Mouse (Mus musculus): ENCODE measurements at regions not wholly inside any gene's neighbourhood (a gene's known extent, or its start where the extent isn't known, plus 50 kb on each side); places are given as distances from the start of the nearest gene placed in this dataset.

DNA sequence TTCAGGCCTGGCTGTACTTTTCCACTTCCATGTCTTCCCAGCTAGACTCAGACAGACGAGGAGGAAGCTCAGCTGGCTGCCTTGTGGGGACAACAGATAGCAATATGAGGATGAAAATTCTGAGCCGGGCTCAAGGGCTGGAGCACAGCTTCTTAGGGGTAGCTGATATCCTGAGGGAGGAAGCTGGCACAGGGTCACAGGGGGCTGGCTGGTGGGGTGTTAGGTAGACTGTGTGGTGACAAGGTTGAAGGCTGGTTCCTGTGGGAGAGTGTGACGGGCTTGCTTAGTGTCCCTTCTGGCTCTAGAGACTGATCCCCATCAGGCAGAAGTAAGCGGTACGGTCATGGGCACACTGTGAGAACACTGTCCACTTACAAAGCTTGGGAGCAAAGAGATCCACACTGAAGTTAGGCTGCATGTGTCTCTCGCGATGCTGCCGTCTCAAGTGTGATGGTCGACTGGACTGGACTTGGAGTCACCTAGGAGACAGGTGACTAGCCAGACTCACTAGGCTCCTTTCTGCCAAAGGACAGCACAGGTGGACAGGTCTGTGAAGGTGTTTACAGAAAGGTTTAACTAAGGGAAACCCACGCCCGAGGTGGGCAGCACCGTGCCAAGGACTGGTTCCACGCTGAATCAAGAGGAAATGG is 111.1 kb upstream of the S1pr3 start:
- no peak for DNase-seq (ENCODE audit: extremely low spot score, low spot score)

DNA sequence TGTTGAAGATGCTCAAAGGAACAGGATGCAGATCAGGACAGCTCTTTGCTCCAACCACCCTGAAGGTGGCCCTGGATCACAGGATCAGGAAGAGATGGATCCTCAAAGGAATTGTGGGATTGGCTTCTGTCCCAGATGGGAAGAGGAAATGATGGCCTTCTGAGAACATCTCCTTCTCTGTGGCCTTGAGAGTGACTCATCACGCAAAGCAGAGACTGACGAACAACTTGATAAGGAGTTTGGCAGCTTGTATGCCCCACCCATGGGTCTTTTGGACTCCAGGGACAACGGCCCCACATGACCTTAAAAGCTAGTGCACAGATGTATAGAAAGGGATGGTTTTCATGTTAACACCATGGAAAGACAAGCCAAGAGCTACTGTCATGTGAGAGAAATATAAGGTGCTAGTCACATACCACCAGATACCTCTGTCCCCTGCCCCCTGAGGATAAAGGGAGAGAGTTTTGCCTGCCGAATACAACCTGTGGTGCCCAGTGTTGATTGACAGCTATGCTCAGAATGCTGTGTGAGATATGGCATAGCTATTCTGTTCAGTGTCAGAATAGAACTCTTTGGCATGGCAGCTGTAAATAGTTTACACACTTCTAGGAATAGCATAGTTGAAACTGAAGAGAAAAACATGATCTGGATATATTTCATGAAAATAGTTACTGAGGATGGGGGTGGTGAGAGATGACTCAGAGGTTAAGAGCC is 109.2 kb upstream of the S1pr3 start:
- no peak for DNase-seq (ENCODE audit: extremely low spot score, low spot score)

DNA sequence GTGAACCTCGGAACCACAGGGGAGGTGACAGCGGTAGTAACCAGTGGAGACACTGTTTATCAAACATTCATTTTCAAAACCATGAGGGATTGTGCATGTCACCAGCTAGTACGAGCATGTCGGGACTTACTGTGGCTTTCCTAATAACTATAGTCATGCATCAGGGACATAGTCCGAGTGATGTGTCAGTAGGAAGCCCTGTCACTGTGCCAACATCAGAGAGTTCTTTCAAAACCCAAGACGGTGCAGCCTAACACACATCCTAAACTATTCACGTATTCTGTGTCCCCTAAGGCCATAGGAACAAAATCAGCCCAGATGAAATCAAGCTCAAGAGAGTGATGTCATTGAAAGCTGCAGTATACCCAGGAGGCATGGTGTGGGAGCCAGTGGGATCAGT is 107.0 kb upstream of the S1pr3 start:
- DNase-seq (ENCODE audit: extremely low spot score, low spot score): no peak

DNA sequence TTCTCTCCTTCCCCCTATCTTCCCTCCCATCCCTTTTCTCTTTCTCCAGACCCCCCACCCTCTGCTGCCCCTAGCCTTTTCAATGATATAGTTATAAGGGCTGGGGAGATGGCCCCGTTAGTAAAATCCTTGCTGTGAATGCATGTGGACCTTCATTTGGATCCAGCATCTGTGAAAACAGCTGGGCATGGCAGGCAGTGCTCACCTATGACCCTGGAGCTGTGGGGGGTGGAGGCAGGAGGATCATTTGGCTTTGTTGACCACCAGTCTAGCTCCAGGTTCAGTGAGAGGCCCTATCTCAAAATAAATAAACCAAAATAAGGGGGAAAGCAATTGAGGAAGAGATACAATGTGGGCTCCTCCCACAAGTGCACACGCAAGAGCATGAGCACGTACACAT is 105.3 kb upstream of the S1pr3 start:
- no peak for DNase-seq (ENCODE audit: extremely low spot score, low spot score)

DNA sequence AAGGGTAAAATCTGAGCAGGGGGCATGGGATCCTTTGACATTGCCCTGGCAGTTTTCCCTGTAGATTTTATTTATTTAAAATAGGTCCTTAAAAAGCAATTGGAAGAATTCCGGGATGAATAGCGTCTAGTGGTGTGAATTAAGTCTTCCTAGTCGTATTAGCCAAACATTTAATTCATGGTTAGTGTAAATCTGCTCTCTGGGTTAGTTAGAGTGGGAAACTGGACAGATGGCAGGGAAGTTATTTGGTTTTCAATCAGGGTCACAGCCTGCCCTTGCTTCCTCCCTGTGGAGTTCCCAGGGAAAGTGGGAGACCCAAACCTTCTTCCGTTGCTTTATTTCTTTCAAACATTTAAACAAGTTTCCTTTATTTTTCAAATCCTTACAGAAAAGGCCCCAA is 103.8 kb upstream of the S1pr3 start:
- DNase-seq (ENCODE audit: extremely low spot score, low spot score): no peak

DNA sequence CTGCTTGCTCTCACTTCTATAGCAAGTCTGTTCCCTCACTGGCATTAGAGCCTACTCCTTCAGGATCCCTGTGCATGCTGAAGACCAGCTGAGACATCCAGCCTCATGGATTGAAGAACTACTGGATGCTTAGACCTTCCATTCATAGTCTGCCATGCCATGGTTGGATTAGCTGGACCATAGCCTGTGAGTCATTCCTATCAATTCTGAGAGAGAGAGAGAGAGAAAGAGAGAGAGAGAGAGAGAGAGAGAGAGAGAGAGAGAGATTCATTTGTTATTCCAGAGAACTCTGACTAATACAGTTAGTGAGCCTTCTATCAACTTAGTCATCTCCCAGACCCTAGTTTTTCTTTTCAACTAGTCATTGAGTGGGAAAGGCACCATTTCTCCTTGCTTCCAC is 99.0 kb upstream of the S1pr3 start:
- DNase-seq (ENCODE audit: extremely low spot score, low spot score): no peak

DNA sequence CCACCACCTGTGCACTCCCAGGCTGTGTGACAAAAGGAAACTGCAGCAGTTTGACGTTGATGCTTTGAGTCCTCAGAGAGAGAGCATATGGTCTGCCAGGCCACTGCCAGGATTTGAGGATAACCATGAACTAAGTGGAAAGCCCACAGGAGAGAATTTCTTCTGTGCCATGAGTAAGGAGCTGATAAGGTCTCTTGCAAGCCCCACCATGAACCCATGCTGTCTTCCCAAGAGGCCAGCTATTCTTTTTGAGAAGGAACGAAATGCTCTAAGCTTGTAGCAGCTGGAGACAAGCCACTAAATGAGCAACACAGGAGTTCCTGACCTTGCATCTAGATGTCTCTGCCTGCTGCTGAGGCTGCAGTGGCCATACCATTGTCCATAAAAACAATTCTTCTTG is 98.4 kb upstream of the S1pr3 start:
- DNase-seq (ENCODE audit: extremely low spot score, low spot score): no peak

DNA sequence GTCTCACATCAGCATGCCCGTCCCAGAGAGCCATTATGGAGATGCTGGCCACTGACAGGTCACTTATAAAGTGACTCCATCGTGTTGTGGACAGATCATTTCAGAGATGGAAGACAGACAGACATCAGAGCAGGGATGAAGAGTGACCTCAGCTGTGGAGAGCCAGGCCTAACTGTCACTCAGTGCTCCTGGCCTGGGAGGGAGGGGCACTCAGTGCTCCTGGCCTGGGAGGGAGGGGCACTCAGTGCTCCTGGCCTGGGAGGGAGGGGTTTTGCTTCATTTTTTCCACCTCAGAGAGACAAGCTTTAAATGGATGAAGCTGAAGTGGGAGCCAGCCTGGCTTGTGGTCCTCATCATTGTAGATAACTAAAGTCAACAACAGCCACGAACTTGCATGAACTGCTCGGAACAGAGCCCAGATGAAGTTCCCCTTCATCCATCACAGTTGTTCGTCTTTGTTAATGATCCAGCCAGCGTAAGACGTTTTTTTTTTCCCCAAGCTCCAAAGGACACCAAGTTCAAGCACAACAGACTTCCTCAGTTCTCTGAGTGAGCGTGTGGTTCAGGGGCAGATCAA is 96.7 kb upstream of the S1pr3 start:
- DNase-seq (ENCODE audit: extremely low spot score, low spot score): no peak

DNA sequence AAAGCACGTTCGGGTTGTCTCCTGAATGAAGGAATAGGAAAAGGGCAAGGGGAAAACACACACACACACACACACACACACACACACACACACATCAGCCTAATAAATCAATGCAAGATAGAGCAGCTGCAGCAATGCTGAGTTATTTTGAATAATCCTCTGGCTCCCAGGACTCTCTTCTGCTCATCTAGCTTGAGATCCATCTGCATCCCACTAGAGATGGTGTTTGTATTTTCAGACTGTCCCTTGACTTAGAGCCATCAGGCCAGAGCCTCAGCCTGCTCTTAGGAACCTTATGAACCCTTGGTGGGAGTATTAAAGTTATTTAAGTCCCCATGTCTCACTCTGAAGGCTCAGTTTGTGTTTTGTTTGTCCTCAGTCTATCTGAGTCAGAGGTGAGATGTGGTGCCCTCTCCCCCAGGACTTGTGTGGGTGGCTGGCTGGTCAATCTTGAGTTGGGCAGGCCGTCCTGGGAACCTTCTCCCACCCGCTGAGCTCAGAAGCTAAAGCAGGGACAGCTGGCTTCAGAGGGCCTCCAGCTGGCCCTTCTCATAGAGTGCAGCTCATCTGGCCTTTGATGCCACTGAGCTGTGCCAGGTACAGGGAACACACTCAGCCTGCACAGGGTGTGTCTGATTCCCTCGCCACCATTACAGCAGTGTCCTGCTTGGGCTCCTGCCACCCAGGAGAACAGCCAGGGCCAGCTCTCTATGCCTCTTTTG is 95.1 kb upstream of the S1pr3 start:
- no peak for DNase-seq (ENCODE audit: extremely low spot score, low spot score)

DNA sequence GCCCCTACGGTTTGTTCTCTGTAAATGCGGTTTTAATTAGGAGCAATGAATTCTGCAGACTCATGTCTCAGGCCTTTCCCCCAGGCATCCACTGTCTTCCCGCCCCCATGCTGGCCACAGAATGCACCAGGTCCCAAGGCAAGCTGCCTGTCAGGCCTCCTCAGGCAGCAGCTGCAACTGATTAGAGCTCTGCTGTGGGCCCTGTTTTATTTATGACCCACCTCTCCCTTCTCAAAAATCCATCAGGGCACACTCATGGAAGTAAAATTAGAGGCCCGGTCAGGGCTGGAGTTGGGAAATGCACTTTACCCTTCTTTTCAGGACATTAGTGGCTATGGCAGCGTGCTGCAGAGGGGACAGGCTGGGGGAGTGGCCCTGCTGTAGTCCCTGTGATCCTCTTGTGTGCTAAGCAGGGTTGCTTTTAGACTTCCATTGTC is 93.9 kb upstream of the S1pr3 start:
- peak; percentile 85 for DNase-seq (ENCODE audit: extremely low spot score, low spot score)

DNA sequence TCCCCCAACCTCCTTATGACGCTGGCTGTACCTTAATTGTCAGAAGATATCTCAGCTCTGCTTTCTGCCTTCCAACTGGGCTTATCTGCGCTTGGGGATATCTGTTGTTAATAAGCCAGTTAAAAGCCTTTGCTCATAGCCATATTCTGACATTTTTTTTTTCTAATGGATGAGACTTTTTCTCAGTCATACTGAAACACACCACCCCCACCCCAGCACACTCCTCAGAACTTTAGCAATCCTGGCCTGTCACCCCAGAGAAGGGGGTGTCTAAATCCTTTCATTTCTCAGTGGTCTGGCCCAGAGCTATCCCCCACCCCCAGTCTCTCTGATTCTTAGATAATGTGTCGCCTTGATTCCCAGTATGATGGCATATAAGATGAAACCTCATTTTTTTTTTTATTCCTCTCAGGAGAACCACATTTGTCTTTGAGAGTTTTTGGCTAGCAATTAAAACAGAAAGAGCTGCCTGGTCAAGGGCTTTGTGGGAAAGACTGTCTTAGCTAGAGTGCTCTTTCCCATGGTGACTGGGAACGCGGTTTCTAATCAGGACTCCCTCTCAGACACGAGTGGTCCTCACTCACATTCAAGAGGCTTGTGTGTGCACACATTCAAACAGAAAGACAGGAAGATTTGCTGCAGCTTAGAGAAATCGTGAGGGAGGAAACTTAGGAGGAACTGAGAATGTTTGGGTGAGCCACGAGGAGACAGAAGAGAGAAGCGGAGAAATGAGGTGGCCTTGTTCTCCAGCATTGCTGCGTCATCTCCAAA is 93.2 kb upstream of the S1pr3 start:
- DNase-seq (ENCODE audit: extremely low spot score, low spot score): no peak

DNA sequence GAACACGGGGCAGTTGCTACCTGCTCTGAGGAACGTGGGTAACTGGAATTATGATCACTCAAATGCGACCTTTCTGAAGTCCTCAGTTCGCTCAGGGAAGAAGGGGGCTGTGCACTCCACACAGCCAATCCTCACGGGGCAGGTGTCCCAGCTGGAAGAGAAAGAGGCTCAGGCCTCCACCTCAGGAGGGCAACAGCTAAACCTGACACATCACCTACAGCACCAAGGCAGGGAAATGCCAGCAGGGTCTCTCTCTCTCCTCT is 92.7 kb upstream of the S1pr3 start:
- no peak for DNase-seq (ENCODE audit: extremely low spot score, low spot score)

DNA sequence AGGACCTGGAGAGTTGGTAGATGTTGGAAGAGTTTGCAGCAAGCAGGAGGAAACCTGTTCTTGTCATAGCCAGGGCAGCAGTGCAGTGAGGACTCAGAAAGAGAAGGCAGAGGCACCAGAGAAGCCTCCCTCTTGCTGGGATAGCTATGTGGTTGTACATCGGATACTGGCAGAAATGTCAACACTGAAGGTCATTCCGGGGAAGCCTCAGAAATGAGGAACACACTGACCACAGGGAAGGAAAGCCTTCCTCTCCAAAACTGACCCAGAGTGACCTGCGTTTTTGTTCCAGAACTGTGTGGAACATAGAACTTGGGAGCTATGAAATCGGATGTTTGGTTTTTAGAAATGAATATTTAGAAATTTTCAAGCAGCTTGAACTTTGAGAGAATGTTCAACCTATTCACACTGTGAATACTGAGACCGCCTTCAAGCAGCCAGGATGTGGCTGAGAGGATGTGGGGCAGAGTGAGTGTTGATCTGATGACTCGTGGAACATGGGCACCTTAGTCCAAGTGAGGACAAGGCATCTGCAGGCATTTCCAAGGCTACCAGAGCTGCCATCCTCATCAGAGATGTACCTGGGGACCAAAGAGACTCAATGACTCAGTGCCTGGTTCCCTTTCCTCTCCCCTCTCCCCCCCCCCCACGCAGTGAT is 85.3 kb upstream of the S1pr3 start:
- DNase-seq (ENCODE audit: extremely low spot score, low spot score): no peak

DNA sequence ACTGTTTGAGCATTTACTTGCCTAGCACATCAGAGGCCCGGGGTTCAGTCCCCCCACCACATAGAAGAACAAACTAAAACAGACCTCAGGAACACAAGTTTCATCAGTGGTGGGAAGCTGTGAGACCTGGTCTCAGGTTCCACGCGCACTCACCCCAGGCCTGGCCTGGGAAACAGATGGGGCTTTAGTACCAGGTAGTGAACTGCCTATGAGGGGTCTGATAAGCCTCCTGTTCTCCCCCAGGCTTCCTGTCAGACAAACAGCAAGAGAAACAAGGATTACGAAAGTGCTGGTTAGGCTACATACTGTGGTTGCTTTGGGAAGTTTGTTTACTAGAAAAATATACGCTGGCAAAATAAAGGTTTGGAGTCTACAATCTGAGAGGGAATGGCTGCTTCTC is 83.7 kb upstream of the S1pr3 start:
- DNase-seq (ENCODE audit: extremely low spot score, low spot score): no peak

DNA sequence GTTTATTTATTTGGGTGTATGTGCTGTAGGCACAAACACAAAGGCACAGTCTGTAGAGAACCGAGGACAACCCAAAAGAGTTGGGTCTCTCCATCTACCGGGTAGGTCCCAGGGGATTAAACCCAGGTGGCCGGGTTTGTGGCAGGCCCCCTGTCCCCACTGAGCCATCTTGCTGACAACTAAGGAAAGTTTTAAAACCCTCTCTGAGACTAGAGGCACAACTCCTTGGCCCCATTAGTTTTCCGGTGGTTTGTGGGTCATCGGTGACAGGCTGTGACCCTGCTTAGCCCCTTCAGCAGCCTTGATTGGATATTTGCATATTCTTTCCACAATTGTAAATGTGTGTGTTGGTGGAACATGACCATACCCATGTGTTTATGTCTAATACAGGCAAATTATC is 83.1 kb upstream of the S1pr3 start:
- no peak for DNase-seq (ENCODE audit: extremely low spot score, low spot score)

DNA sequence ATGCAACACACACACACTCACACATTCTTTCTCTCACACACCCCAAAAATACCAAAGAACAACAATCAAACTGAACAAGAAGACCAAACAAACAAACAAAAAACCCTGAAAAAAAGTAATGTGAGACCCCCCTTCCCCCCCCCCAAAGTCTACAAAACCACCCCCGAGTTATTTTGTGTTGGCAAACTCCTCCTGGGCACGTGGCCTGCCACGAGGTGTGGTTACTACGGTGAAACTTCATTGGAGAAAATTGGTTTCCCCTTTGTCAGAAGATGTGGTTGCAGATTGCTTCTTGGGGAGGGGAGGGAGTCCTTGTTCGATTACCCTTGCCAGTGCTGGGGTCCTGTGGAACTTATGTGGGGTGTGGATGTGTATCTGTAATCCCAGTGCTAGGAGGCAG is 82.3 kb upstream of the S1pr3 start:
- DNase-seq (ENCODE audit: extremely low spot score, low spot score): no peak

DNA sequence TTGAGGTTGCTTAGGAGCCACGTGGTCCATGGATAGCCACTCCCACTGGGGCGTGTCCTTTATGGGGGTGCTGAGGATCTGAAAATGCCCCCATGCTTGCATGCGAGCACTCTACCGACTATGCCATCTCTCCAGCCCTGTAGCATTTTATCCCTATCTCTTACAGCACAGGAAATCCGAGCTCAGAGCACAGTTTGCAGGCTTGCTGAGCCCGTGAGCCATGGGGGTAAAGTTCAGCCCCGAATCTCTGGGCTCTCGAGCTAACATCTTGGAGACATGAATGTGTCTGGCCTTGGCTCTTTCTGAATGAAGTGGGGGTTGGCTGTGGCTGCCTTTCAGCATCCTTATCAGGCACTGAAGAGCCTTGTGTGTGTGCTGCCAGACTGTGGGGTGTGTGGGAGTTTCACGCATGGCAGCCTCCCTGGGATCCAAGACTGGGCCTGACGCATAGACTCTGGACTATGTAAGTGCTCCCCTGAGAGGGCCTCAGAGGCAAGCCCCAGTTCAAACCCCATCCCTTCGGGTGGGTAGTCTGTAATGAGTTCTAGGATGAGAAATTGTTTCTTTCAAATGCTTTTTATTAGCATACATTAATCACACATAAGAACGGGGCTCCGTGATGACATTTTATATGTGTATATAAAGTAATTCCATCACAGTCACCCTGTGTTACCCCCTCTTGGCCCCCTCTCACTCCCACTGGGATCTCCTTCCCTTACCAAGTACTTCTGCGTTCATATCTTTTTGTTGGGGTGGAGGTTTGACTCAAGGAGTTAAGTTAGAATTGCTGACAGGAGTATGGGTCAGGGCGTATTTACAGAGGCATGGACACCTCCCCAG is 80.1 kb upstream of the S1pr3 start:
- no peak for DNase-seq (ENCODE audit: extremely low spot score, low spot score)

DNA sequence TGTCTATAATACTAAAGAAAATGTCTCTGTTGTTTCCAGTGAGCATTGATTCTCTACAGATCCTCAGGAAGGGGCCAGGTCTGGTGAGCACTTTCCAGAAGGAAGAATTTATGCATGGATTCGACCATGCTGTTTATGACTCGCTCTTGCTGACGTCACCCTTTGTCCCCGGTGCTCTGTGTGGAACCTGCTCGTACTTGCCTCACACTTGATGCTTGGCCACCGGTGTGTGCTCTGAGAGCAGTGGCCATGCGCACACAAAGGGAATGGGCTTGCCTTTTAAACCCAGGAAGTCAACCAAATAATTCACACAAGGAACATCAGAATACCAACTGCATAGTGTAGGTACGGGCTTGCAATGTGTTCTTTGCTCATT is 79.5 kb upstream of the S1pr3 start:
- no peak for DNase-seq (ENCODE audit: extremely low spot score, low spot score)

DNA sequence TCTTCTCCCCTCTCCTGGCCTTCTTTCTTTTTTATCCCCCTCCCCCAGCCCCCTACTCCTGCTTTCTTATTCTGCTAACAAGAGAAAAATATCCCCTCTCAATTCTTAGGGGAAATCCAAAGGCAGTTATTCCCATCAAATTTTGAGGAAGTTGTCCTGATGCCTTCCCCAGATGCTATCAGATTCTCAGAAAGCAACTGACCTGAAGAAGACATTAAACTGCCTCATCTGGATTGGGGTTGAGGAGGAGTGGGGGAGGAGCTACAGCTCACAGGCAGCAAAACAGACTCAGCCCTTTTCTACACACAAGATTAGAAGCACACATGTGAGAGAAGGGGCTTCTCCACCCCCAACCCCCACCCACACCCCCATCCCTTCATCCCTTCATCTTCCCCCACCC is 78.7 kb upstream of the S1pr3 start:
- no peak for DNase-seq (ENCODE audit: extremely low spot score, low spot score)

DNA sequence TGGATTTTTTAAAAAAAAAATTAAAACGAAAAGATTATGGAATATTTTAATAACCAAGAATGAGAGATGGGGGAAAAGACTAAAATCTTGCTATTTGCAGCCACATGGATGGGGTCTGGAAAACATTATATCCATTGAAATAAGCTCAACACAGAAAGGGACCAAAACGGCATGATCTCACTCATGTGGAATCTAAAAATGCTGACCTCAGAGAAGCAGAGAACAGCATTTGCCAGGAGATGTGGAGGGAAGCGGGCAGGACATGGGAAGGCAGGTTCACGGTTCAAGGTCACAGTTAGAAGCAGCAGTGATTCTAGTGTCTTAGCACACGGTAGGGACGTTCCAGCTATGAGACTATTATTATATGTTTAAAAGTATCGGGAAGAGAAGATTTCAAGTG is 76.2 kb upstream of the S1pr3 start:
- no peak for DNase-seq (ENCODE audit: extremely low spot score, low spot score)

DNA sequence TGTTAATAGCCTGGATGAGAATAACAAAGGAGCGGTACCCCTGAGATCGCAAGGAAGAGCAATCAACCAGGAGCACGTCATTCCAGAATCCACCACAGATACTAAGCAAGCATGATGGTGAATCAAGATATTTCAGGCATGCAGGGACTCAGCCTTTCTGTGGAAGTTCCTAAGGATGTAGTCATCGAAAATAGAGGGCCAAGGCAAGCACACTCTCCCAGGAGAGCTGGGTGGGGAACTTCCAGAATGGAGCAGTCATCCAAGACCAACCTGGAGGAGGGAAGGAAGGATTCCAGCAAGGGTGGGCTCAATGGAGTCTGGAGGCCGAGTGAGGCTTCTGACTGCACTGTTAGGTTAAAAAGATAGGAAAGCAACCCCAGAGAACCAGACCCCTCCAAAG is 75.0 kb upstream of the S1pr3 start:
- DNase-seq (ENCODE audit: extremely low spot score, low spot score): no peak

Measured in neural tube, embryonic 10.5 days (tissue).